Mouse (Mus musculus) forebrain, embryonic 11.5 days (tissue): ENCODE results near the gene Birc7. TPM values are rescaled to one million over a fixed set of nuclear protein-coding genes. Genes with fewer than 3 reads are reported as not detected.

Experiments
- ATAC-seq: fragments of 200-750 bp; cut with Nextera tagmentation; replicated peaks from 2 replicates; pipeline ENCODE4 v1.8.0; 2017; ENCODE audit warnings: moderate TSS enrichment; ENCODE audit not compliant: low FRiP score
- DNase-seq: peaks from one replicate; pipeline ENCODE4 v3.0.0-alpha.2; 2017; ENCODE audit warnings: low spot score
- H3K27ac ChIP-seq: fragments of 300-500 bp; sonication (generic); 2 replicates; pipeline ENCODE4 v1.5.1; 2014; ENCODE audit warnings: low read depth, low read length
- H3K27me3 ChIP-seq: fragments of 300-500 bp; sonication (generic); 2 replicates; pipeline ENCODE4 v1.6.1; 2014; ENCODE audit warnings: mild to moderate bottlenecking, low read length, mixed read lengths; ENCODE audit not compliant: control insufficient read depth, insufficient read depth
- H3K36me3 ChIP-seq: fragments of 300-500 bp; sonication (generic); 2 replicates; pipeline ENCODE4 v1.6.1; 2014; ENCODE audit warnings: mild to moderate bottlenecking, low read length, moderate library complexity, mixed read lengths; ENCODE audit not compliant: control insufficient read depth, insufficient read depth
- H3K4me1 ChIP-seq: fragments of 300-500 bp; sonication (generic); replicated peaks from 2 replicates; pipeline ENCODE4 v1.6.1; 2014; ENCODE audit warnings: low read length, mixed read lengths; ENCODE audit not compliant: control insufficient read depth, insufficient read depth
- H3K4me2 ChIP-seq: fragments of 300-500 bp; sonication (generic); 2 replicates; pipeline ENCODE4 v1.6.1; 2014; ENCODE audit warnings: low read depth, mild to moderate bottlenecking, low read length, moderate library complexity, mixed read lengths; ENCODE audit not compliant: severe bottlenecking
- H3K4me3 ChIP-seq: fragments of 300-500 bp; sonication (generic); 2 replicates; pipeline ENCODE4 v1.5.1; 2014; ENCODE audit warnings: low read depth, low read length
- H3K9ac ChIP-seq: fragments of 300-500 bp; sonication (generic); 2 replicates; pipeline ENCODE4 v1.6.1; 2014; ENCODE audit warnings: low read length
- H3K9me3 ChIP-seq: fragments of 300-500 bp; sonication (generic); 2 replicates; pipeline ENCODE4 v1.6.1; 2016; ENCODE audit warnings: low read length, mixed read lengths; ENCODE audit not compliant: control insufficient read depth
- WGBS: fragments of 180-500 bp; shearing (Covaris S2); extraction: QIAGEN DNeasy Blood & Tissue Kit; methylation state at CpG from one replicate; pipeline ENCODE4 v1.1.7; 2014; 5-methylcytosine and 5-hydroxymethylcytosine counted together
- polyA plus RNA-seq: library from polyadenylated mRNA; unstranded; fragments of >200 nt; fragmentation: Nextera tagmentation; extraction: Ambion mirVana; gene quantifications from 2 replicates; pipeline ENCODE4 v1.2.1, GENCODE M21; 2014

The Birc7 gene
- polyA plus RNA-seq, 1 experiment from 2014 or later: 0.36 TPM

GRCm38 (mm10) chr2:180891835-180892323, 36.9 kb upstream of the Birc7 start:
- H3K27me3 ChIP-seq: no peaks in the 10 kb centered on the region
- peak overlapping the region; percentile 89 for H3K4me3 ChIP-seq
- no peak for DNase-seq
- no peaks in the 10 kb centered on the region for H3K36me3 ChIP-seq
- 2% methylated on average over 9 of the region's 9 CpGs for WGBS
- H3K9me3 ChIP-seq: no peaks in the 10 kb centered on the region
- peak overlapping the region; percentile 97 for H3K9ac ChIP-seq
- H3K27ac ChIP-seq: peak overlapping the region; percentile 99
- peak overlapping the region; percentile 84 for H3K4me2 ChIP-seq
- peaks cover 31% of the 10 kb centered on the region for H3K4me1 ChIP-seq
- no peak for ATAC-seq

GRCm38 (mm10) chr2:180892841-180893521, 35.8 kb upstream of the Birc7 start:
- Histone ChIP-seq H3K27ac (peak overlapping the region; percentile 99), H3K9me3 (no peaks in the 10 kb centered on the region), H3K4me1 (peaks cover 22% of the 10 kb centered on the region), H3K9ac (peak overlapping the region; percentile 97), H3K27me3 (no peaks in the 10 kb centered on the region), H3K36me3 (no peaks in the 10 kb centered on the region), H3K4me2 (peak overlapping the region; percentile 84), H3K4me3 (peak overlapping the region; percentile 89)
- DNase-seq: peak; percentile 92
- WGBS: under 1% methylated on average over 95 of the region's 97 CpGs
- ATAC-seq: peak; percentile 6

GRCm38 (mm10) chr2:180893537-180894028, 35.2 kb upstream of the Birc7 start:
- no peaks in the 10 kb centered on the region for H3K9me3 ChIP-seq
- no peaks in the 10 kb centered on the region for H3K27me3 ChIP-seq
- no peaks in the 10 kb centered on the region for H3K36me3 ChIP-seq
- peaks cover 19% of the 10 kb centered on the region for H3K4me1 ChIP-seq
- DNase-seq (no peak), ATAC-seq (peak; percentile 57)
- H3K4me3 ChIP-seq: peak overlapping the region; percentile 89
- H3K27ac ChIP-seq: peak overlapping the region; percentile 99
- H3K4me2 ChIP-seq: peak overlapping the region; percentile 84
- H3K9ac ChIP-seq: peak overlapping the region; percentile 97
- whole genome bisulfite sequencing: under 1% methylated on average over 49 of the region's 50 CpGs

- Histone ChIP-seq H3K4me2 (peak overlapping the region; percentile 84), H3K36me3 (no peaks in the 10 kb centered on the region), H3K27me3 (no peaks in the 10 kb centered on the region), H3K4me1 (peaks cover 17% of the 10 kb centered on the region), H3K9ac (peak overlapping the region; percentile 97), H3K4me3 (peak overlapping the region; percentile 89), H3K27ac (peak overlapping the region; percentile 99), H3K9me3 (no peaks in the 10 kb centered on the region)
- WGBS: under 1% methylated on average over 56 of the region's 57 CpGs
- ATAC-seq (peak; percentile 68), DNase-seq (peak; percentile 93)
These were observed 34.7 kb upstream of the Birc7 start for GRCm38 (mm10) chr2:180894029-180894623.

- peak overlapping the region; percentile 89 for H3K4me3 ChIP-seq
- H3K4me1 ChIP-seq: peaks cover 15% of the 10 kb centered on the region
- no peaks in the 10 kb centered on the region for H3K27me3 ChIP-seq
- H3K9me3 ChIP-seq: no peaks in the 10 kb centered on the region
- DNase-seq: peak; percentile 95
- H3K36me3 ChIP-seq: no peaks in the 10 kb centered on the region
- peak; percentile 34 for ATAC-seq
- peak overlapping the region; percentile 99 for H3K27ac ChIP-seq
- peak overlapping the region; percentile 97 for H3K9ac ChIP-seq
- under 1% methylated on average over 13 of the region's 13 CpGs for WGBS
- H3K4me2 ChIP-seq: peak overlapping the region; percentile 84
These were observed 34.1 kb upstream of the Birc7 start for GRCm38 (mm10) chr2:180894734-180895133.

GRCm38 (mm10) chr2:180895321-180895720, 33.5 kb upstream of the Birc7 start:
- Histone ChIP-seq H3K9ac (peak overlapping the region; percentile 23), H3K9me3 (no peaks in the 10 kb centered on the region), H3K27ac (no peak overlapping the region), H3K4me2 (peak overlapping the region; percentile 84), H3K4me1 (peaks cover 11% of the 10 kb centered on the region), H3K4me3 (peak overlapping the region; percentile 89; the same call in 1 of the 2 replicates), H3K27me3 (no peaks in the 10 kb centered on the region), H3K36me3 (no peaks in the 10 kb centered on the region)
- WGBS: 57% methylated on average over 3 of the region's 3 CpGs
- DNase-seq (no peak), ATAC-seq (no peak)

- ATAC-seq (no peak), DNase-seq (peak; percentile 43)
- Histone ChIP-seq H3K36me3 (no peaks in the 10 kb centered on the region), H3K9ac (no peak overlapping the region; the same call in 1 of the 2 replicates), H3K9me3 (no peaks in the 10 kb centered on the region), H3K4me3 (no peak overlapping the region), H3K4me1 (peaks cover 7% of the 10 kb centered on the region; the same call in 1 of the 2 replicates), H3K27ac (no peak overlapping the region), H3K27me3 (no peaks in the 10 kb centered on the region), H3K4me2 (peak overlapping the region; percentile 84; the same call in 1 of the 2 replicates)
- WGBS: 77% methylated on average over 11 of the region's 11 CpGs
These were observed 32.8 kb upstream of the Birc7 start for GRCm38 (mm10) chr2:180895837-180896525.

GRCm38 (mm10) chr2:180896819-180897625, 31.8 kb upstream of the Birc7 start:
- DNase-seq (peak; percentile 48), ATAC-seq (no peak)
- no peak overlapping the region for H3K4me2 ChIP-seq
- H3K36me3 ChIP-seq: no peaks in the 10 kb centered on the region
- H3K4me3 ChIP-seq: no peak overlapping the region
- peaks cover 4% of the 10 kb centered on the region; the same call in 1 of the 2 replicates for H3K4me1 ChIP-seq
- no peak overlapping the region for H3K9ac ChIP-seq
- 75% methylated on average over 15 of the region's 15 CpGs for WGBS
- H3K27ac ChIP-seq: no peak overlapping the region
- H3K27me3 ChIP-seq: no peaks in the 10 kb centered on the region
- no peaks in the 10 kb centered on the region for H3K9me3 ChIP-seq
